Mouse (Mus musculus) CH12.LX (cell line): ENCODE results near the gene Trappc3.

Experiments
- CHD1 ChIP-seq: IDR thresholded peaks from 2 replicates; pipeline ENCODE4 v1.6.1; 2012; ENCODE audit warnings: low read depth, low read length, improper control_type of control experiment, inconsistent platforms
- CHD2 ChIP-seq: IDR thresholded peaks from 2 replicates; pipeline ENCODE4 v1.6.1; 2011; ENCODE audit warnings: low read length, improper control_type of control experiment
- CTCF ChIP-seq, 2 experiments: IDR thresholded peaks in 1 of 2; conservative IDR thresholded peaks in 1 of 2; 2 replicates each; pipeline ENCODE4 v1.5.1; 2011 to 2012; ENCODE audit warnings: low read depth in 2 of 2, low read length in 2 of 2, improper control_type of control experiment in 1 of 2, inconsistent platforms in 1 of 2, mild to moderate bottlenecking in 1 of 2, moderate library complexity in 1 of 2
- JUN ChIP-seq: IDR thresholded peaks from 2 replicates; pipeline ENCODE4 v1.6.1; 2011; ENCODE audit warnings: low read depth, mild to moderate bottlenecking, low read length, improper control_type of control experiment, moderate library complexity; ENCODE audit not compliant: insufficient read depth
- MAFK ChIP-seq: IDR thresholded peaks from 2 replicates; pipeline ENCODE4 v1.6.1; 2011; ENCODE audit warnings: low read length, improper control_type of control experiment; ENCODE audit not compliant: insufficient replicate concordance
- MAX ChIP-seq: IDR thresholded peaks from 2 replicates; pipeline ENCODE4 v1.6.1; 2011; ENCODE audit warnings: low read length, improper control_type of control experiment
- MAZ ChIP-seq: IDR thresholded peaks from 2 replicates; pipeline ENCODE4 v1.6.1; 2012; ENCODE audit warnings: low read depth, mild to moderate bottlenecking, inconsistent platforms, low read length, improper control_type of control experiment, moderate library complexity
- NELFE ChIP-seq: IDR thresholded peaks from 2 replicates; pipeline ENCODE4 v1.6.1; 2011; ENCODE audit warnings: low read depth, low read length, improper control_type of control experiment
- POLR2A ChIP-seq: IDR thresholded peaks from 2 replicates; pipeline ENCODE4 v1.6.1; 2011; ENCODE audit warnings: low read depth, mild to moderate bottlenecking, improper control_type of control experiment, low read length
- SIN3A ChIP-seq: IDR thresholded peaks from 2 replicates; pipeline ENCODE4 v1.6.1; 2012; ENCODE audit warnings: low read length, improper control_type of control experiment, inconsistent platforms
- ZC3H11A ChIP-seq: IDR thresholded peaks from 2 replicates; pipeline ENCODE4 v1.6.1; 2012; ENCODE audit warnings: low read depth, mild to moderate bottlenecking, inconsistent platforms, low read length, improper control_type of control experiment

DNA sequence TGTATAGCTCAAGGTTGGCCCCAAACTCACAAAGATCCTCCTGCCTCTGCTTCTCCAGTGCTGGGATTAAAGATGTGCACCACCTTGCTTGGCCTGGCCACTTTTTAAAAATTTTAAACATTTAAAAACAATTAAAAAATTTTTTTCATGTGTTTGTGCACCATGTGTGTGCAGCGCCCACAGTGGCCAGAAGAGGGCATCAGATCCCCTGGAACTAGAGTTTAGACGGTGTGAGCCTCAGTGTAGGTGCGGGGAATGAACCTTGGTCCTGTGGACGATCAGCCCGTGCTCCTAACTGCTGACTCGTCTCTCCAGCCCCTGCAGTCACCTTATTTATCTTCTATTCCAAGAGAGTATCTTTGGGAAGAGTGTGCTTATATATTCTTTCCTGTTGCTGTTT lies 43.9 kb downstream of the Trappc3 start:
- TF ChIP-seq CTCF (conservative IDR thresholded peaks at IDR 0.05 in 1 of 2, IDR thresholded peaks at IDR 0.05 in 1 of 2; ENCODE audit: low read depth in 2 of 2, low read length in 2 of 2) (no peak), NELFE (no peak), CHD2 (no peak), CHD1 (no peak), MAFK (no peak), MAZ (no peak), SIN3A (no peak), JUN (no peak), POLR2A (no peak), MAX (no peak), ZC3H11A (no peak)
